Mouse (Mus musculus): Measurements from ENCODE around the gene Fam174a. TPM values are rescaled to one million over a fixed set of nuclear protein-coding genes. Genes with fewer than 3 reads are reported as not detected.

Gene Fam174a
- polyA plus RNA-seq (2012; fragmentation: generic; extraction: Trizol), result 16.0 TPM

DNA sequence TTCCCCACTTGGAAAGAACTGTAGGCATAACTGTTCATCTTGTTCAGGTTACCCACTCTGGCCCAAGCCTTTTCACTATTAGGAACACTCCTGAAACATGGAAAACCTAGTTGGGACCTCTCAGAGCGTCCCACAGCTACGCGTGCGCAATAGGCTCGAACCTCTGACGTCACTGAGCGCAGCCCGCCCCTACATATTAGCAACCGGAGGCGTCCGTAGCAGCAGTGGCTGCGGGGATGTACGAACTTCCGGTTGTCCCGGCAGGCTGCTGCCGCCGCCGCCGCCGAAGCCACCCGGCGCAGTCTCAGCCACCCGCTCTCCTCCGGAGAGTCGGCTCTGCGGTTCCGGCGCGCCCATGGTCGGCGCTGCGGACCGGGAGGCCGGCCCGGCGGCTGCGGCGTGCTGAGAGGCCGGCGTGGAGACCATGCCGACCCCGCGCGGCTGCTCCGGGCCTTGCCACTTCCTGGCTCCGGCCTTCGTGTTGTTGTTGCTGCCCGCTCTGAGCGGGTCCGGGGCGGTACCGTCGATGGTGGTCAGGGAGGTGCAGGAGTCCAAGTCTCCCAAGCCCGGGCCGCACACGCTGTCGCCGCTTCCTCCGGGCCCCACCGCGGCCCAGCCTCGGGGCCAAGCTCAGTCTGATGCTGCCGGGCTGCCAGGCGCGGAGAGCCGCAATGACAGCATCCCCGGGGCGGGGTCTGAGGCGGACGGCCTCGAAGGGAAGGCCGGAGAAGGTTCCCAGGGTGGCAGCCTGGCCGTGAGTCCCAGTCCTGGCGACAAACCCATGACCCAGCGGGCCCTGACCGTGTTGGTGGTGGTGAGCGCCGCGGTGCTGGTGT is at the start of gene Fam174a:
TSS of gene Fam174a (plus strand) at position 231 of the 836 bp plus-strand sequence.
- peak within 1 kb of the TSS; percentile 57 for H3ac ChIP-seq (ENCODE audit: control insufficient read depth, insufficient read length)
- no peaks in the 10 kb centered on the region for H3K27me3 ChIP-seq (ENCODE audit: control insufficient read depth, insufficient read depth, insufficient read length)
- H3K4me2 ChIP-seq (ENCODE audit: low read depth), result peak within 1 kb of the TSS; percentile 96
- TF ChIP-seq SRF (IDR thresholded peaks at IDR 0.05; ENCODE audit: control insufficient read depth, insufficient read length, low read depth) (peak; percentile 19), TCF3 (IDR thresholded peaks at IDR 0.05; ENCODE audit: insufficient read length, low read depth) (no peak), POLR2AphosphoS2 (IDR thresholded peaks at IDR 0.05; ENCODE audit: insufficient read length, low read depth) (peak; percentile 33), POLR2A (IDR thresholded peaks at IDR 0.05; ENCODE audit: insufficient read length, low read depth) (peak; percentile 74), MYOG (IDR thresholded peaks at IDR 0.05; ENCODE audit: control insufficient read depth in 1 of 3, insufficient read depth in 1 of 3, insufficient read length in 2 of 3, low read depth in 2 of 3) (peak in 1 of 3 experiments; percentile 2)
- no peaks in the 10 kb centered on the region for H3K79me2 ChIP-seq (ENCODE audit: control insufficient read depth, insufficient read depth)
- no peaks in the 10 kb centered on the region for H3K36me3 ChIP-seq (ENCODE audit: control insufficient read depth, insufficient read depth)
- peak within 1 kb of the TSS; percentile 45 for H3K4me3 ChIP-seq

DNA sequence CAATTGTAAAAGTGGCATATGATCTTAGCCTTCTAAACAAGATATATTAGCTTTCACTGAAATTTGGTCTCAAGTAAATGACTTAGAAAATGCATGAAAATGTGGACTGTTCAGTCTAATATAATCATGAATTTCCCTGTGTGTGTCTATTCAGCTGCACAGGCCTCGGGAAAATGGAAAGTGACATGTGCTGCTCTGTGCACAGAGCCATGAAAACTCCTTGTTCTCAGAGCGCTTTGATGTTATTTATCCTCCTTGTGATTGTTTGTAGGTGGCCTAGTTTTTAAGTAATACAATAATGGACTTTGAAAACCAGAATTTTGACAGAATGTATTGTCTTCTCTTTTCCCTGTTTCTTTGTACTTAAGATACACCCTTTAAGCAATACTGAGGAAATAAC is 49.6 kb upstream of the Fam174a start:
- TF ChIP-seq TCF12 (IDR thresholded peaks at IDR 0.05; ENCODE audit: insufficient read depth, poor library complexity, severe bottlenecking) (no peak), REST (IDR thresholded peaks at IDR 0.05; ENCODE audit: insufficient read depth, insufficient read length) (no peak)
- Histone ChIP-seq H3ac (ENCODE audit: control insufficient read depth, insufficient read length) (no peak overlapping the region), H3K4me3 (no peak overlapping the region), H3K4me2 (ENCODE audit: low read depth) (no peak overlapping the region), H3K79me2 (ENCODE audit: control insufficient read depth, insufficient read depth) (no peaks in the 10 kb centered on the region), H3K36me3 (ENCODE audit: control insufficient read depth, insufficient read depth) (no peaks in the 10 kb centered on the region), H3K27me3 (ENCODE audit: control insufficient read depth, insufficient read depth, insufficient read length) (no peaks in the 10 kb centered on the region)

DNA sequence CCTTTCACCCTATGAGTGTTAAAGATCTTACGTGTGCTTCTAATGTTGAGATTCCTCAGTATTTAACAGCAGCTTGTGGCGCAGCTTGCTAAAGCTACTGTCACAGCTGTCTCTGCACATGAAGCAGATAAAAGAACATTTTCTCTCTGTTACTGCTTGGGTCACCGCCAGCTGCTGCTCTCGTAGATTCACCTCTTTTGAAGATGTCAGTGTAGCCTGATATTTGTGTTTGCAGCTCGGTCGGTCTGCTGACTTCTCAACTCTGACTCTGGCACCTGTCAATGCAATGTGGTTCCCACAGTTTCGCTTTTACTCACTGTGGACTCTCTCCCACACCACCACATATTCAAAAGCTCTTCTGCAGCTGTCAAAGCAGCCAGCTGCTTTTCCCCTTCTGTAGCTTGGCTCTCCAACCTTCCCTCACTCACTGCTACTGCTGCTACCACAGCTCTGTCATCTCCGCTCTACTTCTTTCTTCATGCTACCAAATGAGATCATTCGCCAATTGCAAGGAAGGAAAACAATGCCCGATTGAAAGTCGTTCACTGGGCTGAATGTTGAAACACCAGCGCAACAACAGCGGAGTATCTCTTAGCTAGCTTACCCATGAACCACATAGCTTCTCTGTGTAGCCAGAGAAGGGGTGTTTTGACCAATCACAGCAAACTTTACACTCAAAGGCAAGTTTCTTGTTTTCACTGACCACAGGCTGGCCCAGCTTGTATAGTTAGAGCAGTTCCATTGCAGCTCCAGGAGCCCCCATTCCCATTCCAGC is 45.3 kb upstream of the Fam174a start:
- H3K4me3 ChIP-seq, result peak overlapping the region; percentile 12
- H3K27me3 ChIP-seq (ENCODE audit: control insufficient read depth, insufficient read depth, insufficient read length), result no peaks in the 10 kb centered on the region
- H3K36me3 ChIP-seq (ENCODE audit: control insufficient read depth, insufficient read depth), result no peaks in the 10 kb centered on the region
- no peak overlapping the region for H3ac ChIP-seq (ENCODE audit: control insufficient read depth, insufficient read length)
- no peaks in the 10 kb centered on the region for H3K79me2 ChIP-seq (ENCODE audit: control insufficient read depth, insufficient read depth)
- peak overlapping the region; percentile 81 for H3K4me2 ChIP-seq (ENCODE audit: low read depth)
- TF ChIP-seq REST (IDR thresholded peaks at IDR 0.05; ENCODE audit: insufficient read depth, insufficient read length), result no peak
- TF ChIP-seq SRF (IDR thresholded peaks at IDR 0.05; ENCODE audit: control insufficient read depth, insufficient read length, low read depth), result no peak
- no peak for TF ChIP-seq USF1 (IDR thresholded peaks at IDR 0.05; ENCODE audit: low read depth)
- peak; percentile 91 for TF ChIP-seq TCF12 (IDR thresholded peaks at IDR 0.05; ENCODE audit: insufficient read depth, poor library complexity, severe bottlenecking)
- TF ChIP-seq MYOG (IDR thresholded peaks at IDR 0.05; ENCODE audit: control insufficient read depth in 1 of 3, insufficient read depth in 1 of 3, insufficient read length in 2 of 3, low read depth in 2 of 3), result peak; percentile 41 to 95 (median 89)
- peak; percentile 59; the same call in 1 of the 2 replicates for TF ChIP-seq CEBPB (IDR thresholded peaks at IDR 0.05; ENCODE audit: insufficient read depth, poor library complexity, severe bottlenecking)
- TF ChIP-seq TCF3 (IDR thresholded peaks at IDR 0.05; ENCODE audit: insufficient read length, low read depth), result peak; percentile 65
- TF ChIP-seq MYOD1 (IDR thresholded peaks at IDR 0.05; ENCODE audit: control insufficient read depth in 1 of 3, insufficient read length in 2 of 3, low read depth in 2 of 3), result peak; percentile 81 to 90 (median 88)

DNA sequence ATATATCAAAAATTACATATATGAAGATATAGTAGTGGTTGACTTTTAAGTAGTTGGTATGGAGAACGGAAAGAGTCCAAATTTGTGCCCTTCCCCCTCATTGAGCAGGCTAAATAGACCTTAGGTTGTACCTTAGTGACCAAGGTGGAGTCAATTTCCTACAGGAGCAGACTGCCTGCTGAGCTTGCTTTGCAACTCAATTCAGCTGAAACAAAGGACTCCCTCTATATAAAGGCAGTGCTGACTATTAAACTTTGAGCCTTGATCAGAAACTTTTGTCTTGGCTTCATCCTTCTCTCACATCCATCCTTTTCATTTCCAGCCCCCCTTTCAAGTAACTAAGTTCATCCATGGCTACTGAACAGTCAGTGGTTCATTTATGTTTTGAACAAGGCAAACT is 40.1 kb upstream of the Fam174a start:
- Histone ChIP-seq H3ac (ENCODE audit: control insufficient read depth, insufficient read length) (no peak overlapping the region), H3K4me3 (no peak overlapping the region), H3K36me3 (ENCODE audit: control insufficient read depth, insufficient read depth) (no peaks in the 10 kb centered on the region), H3K4me2 (ENCODE audit: low read depth) (no peak overlapping the region), H3K79me2 (ENCODE audit: control insufficient read depth, insufficient read depth) (no peaks in the 10 kb centered on the region), H3K27me3 (ENCODE audit: control insufficient read depth, insufficient read depth, insufficient read length) (no peaks in the 10 kb centered on the region)
- no peak for TF ChIP-seq MYOD1 (IDR thresholded peaks at IDR 0.05; ENCODE audit: control insufficient read depth in 1 of 3, insufficient read length in 2 of 3, low read depth in 2 of 3)
- no peak for TF ChIP-seq POLR2AphosphoS2 (IDR thresholded peaks at IDR 0.05; ENCODE audit: insufficient read length, low read depth)
- TF ChIP-seq POLR2A (IDR thresholded peaks at IDR 0.05; ENCODE audit: insufficient read length, low read depth), result no peak
- no peak for TF ChIP-seq MAX (IDR thresholded peaks at IDR 0.05; ENCODE audit: low read depth)
- TF ChIP-seq TCF12 (IDR thresholded peaks at IDR 0.05; ENCODE audit: insufficient read depth, poor library complexity, severe bottlenecking), result no peak
- no peak for TF ChIP-seq E2F4 (IDR thresholded peaks at IDR 0.05; ENCODE audit: insufficient read depth)
- TF ChIP-seq REST (IDR thresholded peaks at IDR 0.05; ENCODE audit: insufficient read depth, insufficient read length), result no peak
- no peak for TF ChIP-seq TCF3 (IDR thresholded peaks at IDR 0.05; ENCODE audit: insufficient read length, low read depth)
- TF ChIP-seq MYOG (IDR thresholded peaks at IDR 0.05; ENCODE audit: control insufficient read depth in 1 of 3, insufficient read depth in 1 of 3, insufficient read length in 2 of 3, low read depth in 2 of 3), result no peak
- TF ChIP-seq SRF (IDR thresholded peaks at IDR 0.05; ENCODE audit: control insufficient read depth, insufficient read length, low read depth), result no peak

DNA sequence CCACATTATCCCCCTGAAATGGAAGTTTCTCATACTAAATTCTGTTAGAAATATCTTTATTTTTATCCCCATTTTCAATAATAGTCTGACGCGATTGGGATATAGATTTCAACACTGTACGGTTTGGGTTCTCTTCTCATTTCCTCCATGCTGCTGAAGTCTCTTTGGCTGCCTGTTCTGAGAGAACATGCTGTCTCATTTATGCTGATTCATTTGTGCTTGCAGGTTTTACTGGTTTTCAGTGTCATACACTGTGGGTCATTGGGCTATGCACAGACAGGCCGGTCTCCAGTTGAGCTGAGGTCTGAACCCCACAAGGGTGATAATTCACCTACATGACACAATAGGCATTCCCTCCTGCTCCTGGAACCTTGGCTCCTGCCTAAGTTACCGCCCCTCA is 5.1 kb upstream of the Fam174a start:
- Histone ChIP-seq H3K4me3 (no peak overlapping the region), H3K36me3 (ENCODE audit: control insufficient read depth, insufficient read depth) (no peaks in the 10 kb centered on the region), H3K27me3 (ENCODE audit: control insufficient read depth, insufficient read depth, insufficient read length) (no peaks in the 10 kb centered on the region), H3K4me2 (ENCODE audit: low read depth) (no peak overlapping the region), H3ac (ENCODE audit: control insufficient read depth, insufficient read length) (no peak overlapping the region), H3K79me2 (ENCODE audit: control insufficient read depth, insufficient read depth) (no peaks in the 10 kb centered on the region)
- TF ChIP-seq TCF3 (IDR thresholded peaks at IDR 0.05; ENCODE audit: insufficient read length, low read depth), result no peak
- TF ChIP-seq CEBPB (IDR thresholded peaks at IDR 0.05; ENCODE audit: insufficient read depth, poor library complexity, severe bottlenecking), result no peak
- TF ChIP-seq SRF (IDR thresholded peaks at IDR 0.05; ENCODE audit: control insufficient read depth, insufficient read length, low read depth), result no peak
- TF ChIP-seq TCF12 (IDR thresholded peaks at IDR 0.05; ENCODE audit: insufficient read depth, poor library complexity, severe bottlenecking), result no peak
- TF ChIP-seq MYOG (IDR thresholded peaks at IDR 0.05; ENCODE audit: control insufficient read depth in 1 of 3, insufficient read depth in 1 of 3, insufficient read length in 2 of 3, low read depth in 2 of 3), result no peak
- no peak for TF ChIP-seq REST (IDR thresholded peaks at IDR 0.05; ENCODE audit: insufficient read depth, insufficient read length)
- no peak for TF ChIP-seq USF1 (IDR thresholded peaks at IDR 0.05; ENCODE audit: low read depth)
- no peak for TF ChIP-seq MYOD1 (IDR thresholded peaks at IDR 0.05; ENCODE audit: control insufficient read depth in 1 of 3, insufficient read length in 2 of 3, low read depth in 2 of 3)
- TF ChIP-seq POLR2AphosphoS2 (IDR thresholded peaks at IDR 0.05; ENCODE audit: insufficient read length, low read depth), result no peak
- no peak for TF ChIP-seq MAX (IDR thresholded peaks at IDR 0.05; ENCODE audit: low read depth)
- no peak for TF ChIP-seq POLR2A (IDR thresholded peaks at IDR 0.05; ENCODE audit: insufficient read length, low read depth)
- TF ChIP-seq E2F4 (IDR thresholded peaks at IDR 0.05; ENCODE audit: insufficient read depth), result no peak
